Mouse (Mus musculus) liver, postnatal 0 days (tissue): ENCODE measurements around the gene Mydgf. TPM values are rescaled to one million over a fixed set of nuclear protein-coding genes. Genes with fewer than 3 reads are reported as not detected.

Experiments
- ATAC-seq: fragments of 200-750 bp; cut with Nextera tagmentation; 2 replicates; pipeline ENCODE4 v1.8.0; 2017; ENCODE audit warnings: mild to moderate bottlenecking, moderate library complexity
- DNase-seq: peaks from one replicate; pipeline ENCODE4 v3.0.0-alpha.2; 2016
- H3K27ac ChIP-seq: fragments of 300-500 bp; sonication (generic); 2 replicates; pipeline ENCODE4 v1.5.1; 2014; ENCODE audit warnings: antibody characterized with exemption, moderate library complexity, mild to moderate bottlenecking, low read depth
- H3K27me3 ChIP-seq: fragments of 300-500 bp; sonication (generic); 2 replicates; pipeline ENCODE4 v1.6.1; 2014; ENCODE audit warnings: low read length, control low read depth, mixed read lengths; ENCODE audit not compliant: insufficient read depth
- H3K36me3 ChIP-seq: fragments of 300-500 bp; sonication (generic); replicated peaks from 2 replicates; pipeline ENCODE4 v1.6.1; 2014; ENCODE audit warnings: mild to moderate bottlenecking, control low read depth, low read length, moderate library complexity, mixed read lengths; ENCODE audit not compliant: insufficient read depth
- H3K4me1 ChIP-seq: fragments of 300-500 bp; sonication (generic); 2 replicates; pipeline ENCODE4 v1.6.1; 2014; ENCODE audit warnings: antibody characterized with exemption, mild to moderate bottlenecking, control low read depth; ENCODE audit not compliant: insufficient read depth
- H3K4me2 ChIP-seq: fragments of 300-500 bp; sonication (generic); 2 replicates; pipeline ENCODE4 v1.6.1; 2014; ENCODE audit warnings: low read depth, mild to moderate bottlenecking, low read length, moderate library complexity, mixed read lengths
- H3K4me3 ChIP-seq: fragments of 300-500 bp; sonication (generic); 2 replicates; pipeline ENCODE4 v1.5.1; 2014; ENCODE audit warnings: low read depth, low read length
- H3K9ac ChIP-seq: fragments of 300-500 bp; sonication (generic); replicated peaks from 2 replicates; pipeline ENCODE4 v1.6.1; 2014; ENCODE audit warnings: mild to moderate bottlenecking, moderate library complexity
- H3K9me3 ChIP-seq: fragments of 300-500 bp; sonication (generic); 2 replicates; pipeline ENCODE4 v1.6.1; 2016; ENCODE audit warnings: mild to moderate bottlenecking, control low read depth, low read length, mixed read lengths
- CTCF ChIP-seq: sonication (generic); IDR thresholded peaks from 2 replicates; pipeline ENCODE4 v1.5.1; 2016; ENCODE audit warnings: antibody characterized with exemption, low read depth
- EP300 ChIP-seq: IDR thresholded peaks from 2 replicates; pipeline ENCODE4 v1.6.1; 2016; ENCODE audit warnings: antibody characterized with exemption, low read depth, mild to moderate bottlenecking
- WGBS: fragments of 180-500 bp; shearing (Covaris S2); extraction: QIAGEN DNeasy Blood & Tissue Kit; methylation state at CpG from one replicate; pipeline ENCODE4 v1.1.7; 2014; ENCODE audit not compliant: insufficient replicate concordance; 5-methylcytosine and 5-hydroxymethylcytosine counted together
- polyA plus RNA-seq: library from polyadenylated mRNA; unstranded; fragments of >200 nt; fragmentation: Nextera tagmentation; extraction: Ambion mirVana; gene quantifications from 2 replicates; pipeline ENCODE4 v1.2.1, GENCODE M21; 2015

Mydgf gene
- polyA plus RNA-seq, 1 experiment from 2014 or later, result 49.8 TPM

GRCm38 (mm10) chr17:56170636-56171035 lies 13.1 kb downstream of the Mydgf start:
- ATAC-seq, result peak; percentile 29; the same call in 1 of the 2 replicates
- Histone ChIP-seq H3K4me2 (no peak overlapping the region), H3K4me3 (no peak overlapping the region), H3K36me3 (no peaks in the 10 kb centered on the region), H3K4me1 (peaks cover 13% of the 10 kb centered on the region), H3K27me3 (no peaks in the 10 kb centered on the region), H3K9ac (no peak overlapping the region), H3K27ac (0 out of 2 replicates have a peak overlapping the region, but pooled peaks have one; percentile 44), H3K9me3 (no peaks in the 10 kb centered on the region)
- WGBS, result 63% methylated on average over 10 of the region's 10 CpGs
- DNase-seq, result no peak
- TF ChIP-seq CTCF (no peak), EP300 (no peak)

- Histone ChIP-seq H3K4me1 (peaks cover 13% of the 10 kb centered on the region), H3K4me2 (peak overlapping the region; percentile 18; the same call in 1 of the 2 replicates), H3K27ac (0 out of 2 replicates have a peak overlapping the region, but pooled peaks have one; percentile 44), H3K36me3 (no peaks in the 10 kb centered on the region), H3K27me3 (no peaks in the 10 kb centered on the region), H3K9me3 (no peaks in the 10 kb centered on the region), H3K4me3 (no peak overlapping the region), H3K9ac (no peak overlapping the region)
- DNase-seq, result no peak
- peak; percentile 58 for ATAC-seq
- TF ChIP-seq EP300 (0 out of 2 replicates have a peak, but pooled peaks have one; percentile 20), CTCF (no peak)
- 41% methylated on average over 6 of the region's 6 CpGs for WGBS
Measured at GRCm38 (mm10) chr17:56169830-56170229, 13.9 kb downstream of the Mydgf start.

- no peak for ATAC-seq
- TF ChIP-seq CTCF, result no peak
- no peak for TF ChIP-seq EP300
- no peaks in the 10 kb centered on the region for H3K27me3 ChIP-seq
- WGBS, result 78% methylated on average over 11 of the region's 11 CpGs
- no peaks in the 10 kb centered on the region for H3K36me3 ChIP-seq
- no peak overlapping the region for H3K27ac ChIP-seq
- H3K4me2 ChIP-seq, result no peak overlapping the region
- H3K4me3 ChIP-seq, result no peak overlapping the region
- H3K9me3 ChIP-seq, result no peaks in the 10 kb centered on the region
- H3K9ac ChIP-seq, result no peak overlapping the region
- H3K4me1 ChIP-seq, result peaks cover 26% of the 10 kb centered on the region
- no peak for DNase-seq
Measured at GRCm38 (mm10) chr17:56165671-56166070, 18.0 kb downstream of the Mydgf start.

- Histone ChIP-seq H3K9me3 (no peaks in the 10 kb centered on the region), H3K4me3 (no peak overlapping the region), H3K9ac (no peak overlapping the region), H3K4me1 (peaks cover 19% of the 10 kb centered on the region), H3K27me3 (no peaks in the 10 kb centered on the region), H3K4me2 (no peak overlapping the region), H3K27ac (no peak overlapping the region; the same call in 1 of the 2 replicates), H3K36me3 (no peaks in the 10 kb centered on the region)
- ATAC-seq (no peak), DNase-seq (no peak)
- WGBS, result 40% methylated on average over 3 of the region's 3 CpGs
- TF ChIP-seq EP300 (no peak), CTCF (no peak)
Measured at GRCm38 (mm10) chr17:56164510-56164909, 19.2 kb downstream of the Mydgf start.

GRCm38 (mm10) chr17:56163523-56164102 lies 20.1 kb downstream of the Mydgf start:
- Histone ChIP-seq H3K4me2 (peak overlapping the region; percentile 73), H3K9me3 (no peaks in the 10 kb centered on the region), H3K9ac (no peak overlapping the region), H3K27me3 (no peaks in the 10 kb centered on the region), H3K4me3 (0 out of 2 replicates have a peak overlapping the region, but pooled peaks have one; percentile 48), H3K27ac (peak overlapping the region; percentile 35; the same call in 1 of the 2 replicates), H3K4me1 (peaks cover 16% of the 10 kb centered on the region), H3K36me3 (no peaks in the 10 kb centered on the region)
- TF ChIP-seq EP300, result no peak
- no peak for TF ChIP-seq CTCF
- peak; percentile 45 for DNase-seq
- peak; percentile 13; the same call in 1 of the 2 replicates for ATAC-seq
- WGBS, result 54% methylated on average over 6 of the region's 6 CpGs

- Histone ChIP-seq H3K9me3 (no peaks in the 10 kb centered on the region), H3K4me3 (peak within 1 kb of the TSS; percentile 48), H3K4me2 (peak within 1 kb of the TSS; percentile 73), H3K4me1 (peaks cover 16% of the 10 kb centered on the region), H3K27ac (peak within 1 kb of the TSS; percentile 49; the same call in 1 of the 2 replicates), H3K9ac (peak within 1 kb of the TSS; percentile 45), H3K27me3 (no peaks in the 10 kb centered on the region), H3K36me3 (no peaks in the 10 kb centered on the region)
- DNase-seq (peak; percentile 94), ATAC-seq (peak; percentile 97)
- no peak for TF ChIP-seq CTCF
- TF ChIP-seq EP300, result no peak
- WGBS, result 2% methylated on average over 30 of the region's 30 CpGs
Measured at GRCm38 (mm10) chr17:56162231-56162774, 21.4 kb downstream of the Mydgf start, which contains the start of gene Tnfaip8l1. Gene Tnfaip8l1, plus strand, starts transcription at chr17:56162477.
